Mouse (Mus musculus) ovary, postnatal 14 days (tissue): ENCODE data around the gene Mypn.

Source experiments
- DNase-seq: peaks from one replicate; pipeline ENCODE4 v3.0.0; 2022; ENCODE audit warnings: low spot score

The Mypn gene

DNA sequence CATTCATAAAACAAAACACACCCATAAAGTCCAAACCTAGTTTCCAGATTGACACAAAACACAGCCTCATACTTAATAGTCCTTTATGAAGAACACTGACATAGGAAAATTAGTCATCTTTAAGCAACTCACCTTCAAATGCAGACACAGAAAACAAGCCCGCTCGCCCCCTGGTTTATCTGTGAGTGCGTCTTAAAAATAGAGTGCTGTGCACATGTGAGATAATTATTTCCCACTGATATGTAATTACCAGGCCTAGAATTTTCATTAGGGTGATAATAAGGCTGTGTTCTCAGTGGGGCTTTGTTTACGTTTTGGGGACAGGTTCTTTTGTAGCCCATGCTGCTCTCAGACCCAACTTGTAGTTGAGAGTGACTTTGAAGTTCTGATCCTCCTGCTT lies 4.7 kb downstream of the Mypn start:
- no peak for DNase-seq

DNA sequence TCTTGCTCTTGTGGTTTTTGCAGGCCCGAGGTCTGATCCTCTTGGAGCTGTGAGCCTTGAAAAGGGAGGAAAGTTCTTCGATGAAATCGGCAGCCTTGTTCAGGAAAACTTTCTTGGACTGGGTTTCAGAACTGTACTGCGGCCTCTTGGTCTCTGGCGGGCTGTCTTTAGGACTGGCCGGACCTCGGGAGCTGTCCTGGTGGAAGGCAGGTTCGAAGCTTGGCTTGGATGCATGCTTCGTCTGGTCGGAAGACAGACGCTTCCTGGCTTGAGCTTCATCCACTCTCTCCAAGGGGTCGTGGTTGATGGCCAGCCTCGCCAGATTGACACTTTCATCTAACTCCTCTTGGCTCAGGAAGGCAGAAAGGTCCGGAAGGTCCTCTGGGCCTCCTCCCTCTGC lies 11.0 kb downstream of the Mypn start:
- DNase-seq = no peak

DNA sequence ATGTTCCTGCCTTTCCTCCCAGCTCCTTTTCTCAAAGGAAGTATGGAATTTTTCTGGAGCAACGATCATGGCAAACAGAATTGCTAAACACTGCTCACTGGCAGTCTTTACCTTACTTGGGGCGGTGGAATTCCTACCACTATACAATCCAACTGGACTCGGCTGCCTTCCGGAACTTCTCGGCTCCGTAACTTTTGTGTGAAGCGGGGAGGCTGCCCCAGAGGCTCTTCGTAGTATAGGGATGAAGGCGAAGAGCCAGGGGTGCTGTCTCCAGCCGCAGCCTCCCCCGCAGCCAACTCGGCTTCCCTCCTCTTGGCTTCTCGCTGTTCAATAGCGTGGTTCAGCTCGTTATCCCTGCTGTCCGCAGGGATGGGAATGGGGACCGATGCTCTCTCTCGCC lies 11.5 kb downstream of the Mypn start:
- DNase-seq = no peak

DNA sequence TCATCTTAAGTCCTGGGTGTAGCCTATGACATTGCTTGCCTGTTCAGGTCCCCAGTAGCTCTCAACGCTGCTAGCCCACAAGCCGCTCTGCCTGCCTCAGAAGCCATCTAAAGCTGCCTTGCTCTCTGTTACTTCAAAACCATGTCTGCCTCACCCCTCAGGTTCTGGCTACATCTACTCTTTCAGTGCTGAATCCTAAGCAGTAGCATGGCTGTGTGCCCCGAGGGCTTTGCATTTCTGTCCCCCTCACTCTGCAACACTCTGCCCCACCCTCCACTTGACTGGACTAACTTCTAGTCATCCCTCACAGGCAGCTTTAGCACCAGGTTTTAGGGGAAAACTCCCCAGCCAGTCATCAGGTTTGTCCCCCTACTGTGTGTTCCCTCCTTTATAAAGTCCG lies 19.3 kb downstream of the Mypn start:
- no peak for DNase-seq

DNA sequence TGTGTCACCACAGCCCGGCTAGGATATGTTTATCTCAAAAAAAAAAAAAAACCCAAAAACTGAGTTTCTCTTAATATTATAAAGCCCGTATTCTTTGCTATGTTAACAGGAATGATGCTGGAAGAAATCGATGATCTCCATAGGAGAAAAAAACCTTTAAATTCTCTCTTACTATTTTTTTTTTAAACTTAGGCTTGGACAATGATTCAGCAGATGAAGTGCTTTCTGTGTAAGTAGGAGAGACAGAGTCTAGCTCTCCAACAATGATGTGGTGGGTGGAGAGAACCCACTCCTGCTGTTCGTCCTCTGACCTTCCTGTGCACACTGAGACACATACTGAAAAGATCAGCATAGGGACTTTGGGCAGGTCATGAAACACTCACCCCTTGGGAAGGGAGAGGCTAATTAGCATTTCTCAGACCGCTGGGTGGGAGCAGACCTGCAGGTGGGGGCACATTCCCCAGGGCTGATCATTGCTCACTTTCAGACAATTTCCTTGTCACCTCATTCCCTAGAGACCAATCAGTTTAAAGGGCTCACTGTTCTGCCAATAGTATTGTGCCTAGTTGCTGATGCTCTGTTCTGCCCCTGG lies 21.5 kb downstream of the Mypn start:
- DNase-seq = no peak

DNA sequence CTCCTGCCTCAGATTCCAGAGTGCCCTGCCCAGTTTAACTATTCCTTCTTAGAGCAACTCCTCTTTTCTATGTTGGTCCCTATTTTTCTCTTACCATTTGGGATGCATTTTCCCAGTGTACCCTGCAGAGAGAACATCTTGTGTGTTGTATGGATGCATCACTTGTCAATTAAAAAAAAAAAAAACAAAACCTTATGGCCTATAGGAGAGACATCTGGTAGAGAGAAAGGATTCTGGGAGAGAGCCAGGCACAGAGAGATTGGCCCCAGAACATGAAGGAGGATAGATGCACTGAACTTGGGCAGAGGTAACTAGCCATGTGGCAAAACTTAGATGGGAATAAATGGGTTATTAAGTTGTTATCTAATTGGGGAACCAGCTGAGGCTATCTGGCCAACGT lies 22.6 kb downstream of the Mypn start:
- no peak for DNase-seq

DNA sequence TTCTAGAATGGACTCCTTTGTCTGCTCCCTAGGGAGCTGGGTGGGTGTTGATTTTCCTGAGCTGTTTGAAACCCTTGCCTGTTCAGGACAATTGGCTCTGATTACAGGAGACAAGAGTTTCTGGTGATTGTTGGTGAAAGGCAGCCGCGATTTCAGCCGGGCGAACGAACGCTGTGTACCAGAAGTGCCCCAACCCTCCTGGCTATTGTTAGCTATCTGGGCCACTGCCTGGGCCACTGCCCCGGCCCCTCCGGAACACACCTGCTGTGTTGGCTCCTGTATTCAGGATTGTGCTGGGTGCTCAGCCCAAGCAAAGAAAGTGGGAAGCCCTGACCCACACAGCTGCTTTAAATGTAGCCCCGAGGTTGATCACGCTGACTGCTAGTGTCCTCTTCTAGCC lies 24.2 kb downstream of the Mypn start:
- DNase-seq = no peak

DNA sequence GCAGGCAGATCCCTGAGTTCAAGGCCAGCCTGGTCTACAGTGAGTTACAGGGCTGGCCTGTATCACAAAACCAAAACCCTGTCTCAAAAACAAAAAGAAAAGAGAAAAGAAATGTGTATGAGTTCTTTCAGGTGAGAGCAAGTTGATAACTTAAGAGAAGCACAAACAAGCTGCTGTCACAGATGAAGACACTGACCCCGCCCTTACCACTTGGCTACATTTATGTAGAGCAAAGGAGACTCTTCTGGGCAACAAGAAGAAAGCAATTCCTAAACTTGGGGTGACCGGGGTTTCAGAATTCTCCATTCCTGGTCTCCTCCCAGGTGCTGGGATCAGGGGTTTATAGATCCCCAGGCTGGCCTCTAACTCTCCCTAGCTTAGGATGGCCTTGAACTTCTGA lies 25.4 kb downstream of the Mypn start:
- no peak for DNase-seq

DNA sequence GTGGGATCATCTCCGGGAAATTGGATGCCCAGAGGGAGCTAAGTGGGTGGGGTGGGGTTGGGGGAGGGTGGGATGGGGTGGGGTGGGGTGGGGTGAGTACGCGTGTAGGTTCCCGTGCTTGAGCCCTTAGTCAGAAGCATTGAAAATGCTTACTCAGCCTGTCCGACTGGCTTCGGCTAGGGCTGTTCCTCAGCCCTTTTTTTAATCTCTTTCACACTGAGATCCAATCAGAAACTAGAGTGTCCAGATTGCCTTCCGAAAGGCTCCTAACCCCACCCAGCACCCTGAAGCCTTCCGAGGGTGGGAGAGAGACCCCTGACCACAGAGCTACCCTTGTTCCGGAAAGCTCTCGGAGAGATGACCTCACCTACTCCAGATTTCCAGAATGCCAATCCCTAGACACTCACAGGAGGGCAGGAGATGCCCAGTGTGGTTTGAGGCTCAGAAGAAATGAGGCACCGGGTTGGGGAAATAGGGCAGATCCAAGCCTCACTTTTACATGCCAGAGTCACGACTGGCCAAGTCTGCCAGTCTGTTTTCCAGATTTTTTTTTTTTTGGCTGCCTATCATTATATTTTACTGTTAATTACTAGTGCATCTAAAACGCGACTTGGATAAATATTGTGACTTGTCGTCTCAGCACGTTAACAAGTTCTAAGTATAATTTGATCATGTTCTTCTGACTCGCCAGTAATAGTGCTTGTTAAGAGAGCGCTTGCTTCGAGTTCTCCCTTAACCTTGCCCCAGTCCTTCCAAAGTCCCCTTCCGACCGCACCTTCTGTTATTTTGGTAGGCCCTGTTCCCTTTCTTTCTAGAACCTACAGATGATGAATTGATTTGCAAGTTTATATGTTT lies 26.2 kb downstream of the Mypn start:
- no peak for DNase-seq

DNA sequence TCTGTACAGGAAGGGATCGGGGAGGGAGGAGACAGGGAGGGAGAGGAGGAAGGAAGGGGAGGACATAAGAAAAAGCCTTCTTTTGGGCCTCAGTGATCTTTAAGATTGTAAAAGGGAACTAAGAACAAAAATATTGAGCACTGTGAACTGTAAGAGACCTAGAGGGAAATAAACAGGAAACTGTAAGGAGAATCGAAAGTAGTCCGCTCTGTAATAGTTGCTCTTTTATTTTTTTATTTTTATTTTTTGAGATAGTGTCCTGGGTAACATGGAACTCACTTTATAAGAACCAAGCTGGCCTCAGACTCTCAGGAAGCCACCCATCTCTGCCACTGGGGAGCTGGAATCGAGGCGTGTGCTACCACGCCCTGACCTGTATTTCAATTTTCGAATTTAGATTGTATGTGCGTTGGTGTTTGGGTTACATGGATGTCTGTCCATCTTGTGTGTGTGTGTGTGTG lies 27.3 kb downstream of the Mypn start:
- no peak for DNase-seq

DNA sequence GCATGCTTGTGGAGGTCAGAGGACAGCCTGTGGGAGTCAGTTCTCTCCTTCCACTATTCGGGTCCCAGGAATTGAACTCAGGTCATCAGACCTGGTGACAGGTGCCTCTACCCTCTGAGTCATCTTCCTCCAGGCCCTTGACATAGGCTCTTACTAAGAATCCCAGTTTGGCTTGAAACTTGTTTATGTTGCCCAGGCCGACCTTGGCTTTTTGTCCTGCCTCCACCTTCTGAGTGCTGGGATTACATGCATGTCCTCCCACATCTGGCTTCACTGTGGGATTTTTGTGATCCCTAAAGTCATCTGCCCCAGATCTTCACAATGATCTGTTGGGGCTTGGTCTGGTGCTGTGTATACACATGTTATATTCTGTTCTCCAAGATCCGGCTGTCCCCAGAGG lies 31.7 kb downstream of the Mypn start:
- DNase-seq = no peak

DNA sequence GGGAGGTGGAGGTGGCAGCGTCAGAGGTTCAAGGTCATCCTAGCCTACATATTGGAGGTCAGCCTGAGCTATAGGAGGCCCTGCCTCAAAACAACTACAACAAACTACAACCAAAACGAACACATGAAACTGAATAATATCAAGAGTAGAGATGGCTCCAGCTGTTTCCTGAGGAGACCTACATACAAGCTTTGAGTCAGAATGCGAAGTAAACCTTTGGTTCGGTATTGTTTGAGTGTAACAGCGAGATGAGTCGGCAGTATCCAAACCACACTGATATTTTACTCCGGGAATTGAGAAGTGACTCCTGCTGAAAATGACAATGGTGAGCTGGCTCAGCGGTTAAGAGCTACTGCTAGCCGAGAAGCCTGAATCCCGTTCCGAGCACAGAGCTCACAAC lies 34.2 kb downstream of the Mypn start:
- DNase-seq = no peak

DNA sequence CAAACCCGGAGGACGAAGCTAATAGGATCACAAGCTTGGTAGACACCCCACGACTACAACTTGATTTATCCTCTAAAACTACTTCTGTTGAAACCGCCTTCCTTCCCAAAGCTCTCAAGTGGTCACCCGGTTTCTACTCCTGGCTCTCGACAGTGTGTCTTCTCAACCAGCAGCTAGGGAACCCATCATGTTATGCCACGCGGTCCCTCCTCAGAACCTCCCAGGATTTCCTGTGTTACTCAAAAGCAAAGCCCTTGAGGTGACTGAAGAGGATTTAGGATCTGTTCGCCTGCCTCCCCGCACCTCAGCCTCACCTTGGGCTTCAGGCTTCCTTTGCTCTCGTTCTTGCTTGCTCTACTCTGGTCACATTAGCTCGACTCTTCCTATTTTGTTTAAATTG lies 35.6 kb downstream of the Mypn start:
- DNase-seq = no peak

DNA sequence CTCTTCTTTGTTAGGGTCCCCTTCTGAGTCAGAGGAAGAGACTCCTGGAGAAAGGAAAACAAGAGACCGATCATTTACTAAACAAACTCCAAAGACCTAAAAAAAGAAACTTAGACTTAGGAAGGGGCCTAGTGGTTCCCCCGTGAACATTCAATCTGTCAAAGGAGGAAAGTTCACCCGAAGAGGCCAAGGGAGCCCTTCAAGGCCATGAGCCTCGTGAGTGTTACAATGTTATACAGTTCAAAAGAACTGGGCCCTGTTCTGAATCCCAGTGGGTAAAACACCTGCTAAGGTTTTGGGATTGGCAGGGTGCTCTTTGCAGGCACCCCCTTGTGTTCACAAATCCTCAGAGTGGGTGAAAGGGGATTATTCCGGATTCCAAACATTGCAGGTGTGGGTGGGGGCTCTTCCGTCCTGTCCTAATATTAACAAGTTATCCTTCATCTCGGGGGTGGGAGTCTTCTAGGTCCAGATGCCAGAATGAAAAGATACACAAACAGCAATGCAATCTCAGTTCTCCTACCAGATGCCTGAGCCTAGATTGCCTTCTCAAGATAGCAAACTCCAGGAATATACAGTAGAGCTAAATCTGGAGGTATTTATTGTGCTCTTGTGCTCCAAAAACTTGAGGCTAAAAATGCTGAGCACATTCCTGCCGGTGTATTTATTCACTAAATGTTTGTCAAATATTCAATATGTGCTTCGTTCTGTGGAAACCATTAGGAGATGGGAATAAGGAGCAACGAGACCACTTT lies 36.3 kb downstream of the Mypn start:
- DNase-seq = no peak

DNA sequence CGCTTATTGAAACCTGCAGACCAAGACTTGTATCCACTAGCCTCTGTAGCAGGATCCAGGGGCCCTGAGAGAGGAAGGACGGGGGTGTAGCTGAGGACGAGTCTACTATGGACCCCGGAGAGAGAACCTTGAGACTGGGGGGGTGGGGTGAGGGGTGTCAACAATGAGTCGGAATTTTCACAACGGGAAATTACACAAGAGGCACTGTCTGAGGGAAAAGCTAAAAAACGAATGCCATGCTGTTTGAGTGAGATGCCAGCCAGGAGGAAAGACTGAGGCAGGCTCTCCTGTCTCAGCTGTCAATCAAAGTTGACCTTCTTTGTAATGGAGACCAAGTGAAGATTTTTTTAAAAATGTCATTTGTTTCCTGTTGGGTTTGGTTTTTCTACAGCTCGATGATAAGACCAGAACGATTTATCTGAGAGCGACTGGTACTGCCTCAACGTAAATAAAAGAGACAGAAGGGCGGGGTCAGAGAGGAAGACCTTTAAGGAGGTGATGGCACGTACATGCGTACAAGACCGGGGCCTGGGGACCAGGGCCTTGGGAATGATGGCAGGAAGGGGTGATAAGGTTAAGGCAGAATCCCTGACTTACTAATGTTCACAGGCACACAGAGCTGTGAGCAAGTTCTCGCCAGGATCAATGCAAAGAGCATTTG lies 37.9 kb downstream of the Mypn start:
- DNase-seq = no peak

DNA sequence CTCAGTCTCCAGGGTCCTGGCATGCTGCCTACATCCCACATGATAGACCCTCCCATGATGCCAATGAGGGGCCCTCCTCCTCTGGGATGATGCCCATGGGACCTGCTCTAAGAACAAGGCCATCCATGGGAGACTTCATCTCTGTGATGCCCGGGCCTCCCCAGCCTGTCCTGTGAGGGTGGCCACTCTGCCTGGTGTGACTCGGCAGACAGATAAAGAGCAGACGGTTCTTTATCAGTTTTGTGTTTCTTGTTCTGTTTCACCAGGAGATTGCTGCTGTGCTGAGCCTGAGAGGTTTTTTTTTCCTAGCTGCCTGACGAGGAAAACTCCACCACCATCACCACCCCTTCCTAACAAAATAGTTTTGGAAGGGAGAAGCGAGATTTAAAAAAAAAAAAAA lies 42.5 kb downstream of the Mypn start:
- DNase-seq = no peak

DNA sequence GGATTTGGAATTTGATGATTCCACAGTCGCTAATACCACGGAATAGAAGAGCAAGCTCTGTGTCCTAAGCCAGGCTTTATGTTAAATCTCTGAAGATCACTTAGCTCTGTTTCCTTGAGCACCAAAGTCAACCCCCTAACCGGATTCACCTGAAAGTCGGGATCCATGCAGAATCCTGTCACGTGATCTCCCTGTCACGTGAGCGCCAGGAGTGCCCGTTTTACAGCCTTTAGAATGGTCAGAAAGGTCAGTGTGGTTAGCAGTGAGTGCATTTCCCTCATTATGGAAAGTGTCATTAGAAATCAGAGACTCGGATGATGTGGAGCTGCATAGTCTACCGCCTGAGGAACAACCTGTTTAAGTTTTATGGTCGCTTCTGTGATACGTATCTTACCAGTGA lies 43.1 kb downstream of the Mypn start:
- DNase-seq = no peak

DNA sequence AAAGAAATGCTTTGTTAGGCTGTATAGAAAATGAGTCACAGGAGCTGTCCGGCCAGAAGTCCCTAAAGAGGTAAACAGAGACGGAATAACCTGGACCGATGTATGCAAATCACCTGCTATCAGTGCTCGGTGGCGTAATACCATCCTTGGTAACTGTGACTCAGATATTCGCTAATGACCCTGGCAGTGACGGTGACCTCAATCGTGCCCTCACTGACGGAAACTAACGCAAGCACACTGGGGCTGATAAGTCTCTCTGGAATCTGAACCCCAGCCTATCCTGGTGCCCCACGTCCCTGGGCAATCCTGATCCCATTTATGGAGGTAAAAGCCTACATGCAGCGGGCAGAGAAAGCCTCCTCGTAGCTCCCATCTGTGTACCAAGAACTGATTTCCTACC lies 45.6 kb downstream of the Mypn start:
- DNase-seq = no peak

DNA sequence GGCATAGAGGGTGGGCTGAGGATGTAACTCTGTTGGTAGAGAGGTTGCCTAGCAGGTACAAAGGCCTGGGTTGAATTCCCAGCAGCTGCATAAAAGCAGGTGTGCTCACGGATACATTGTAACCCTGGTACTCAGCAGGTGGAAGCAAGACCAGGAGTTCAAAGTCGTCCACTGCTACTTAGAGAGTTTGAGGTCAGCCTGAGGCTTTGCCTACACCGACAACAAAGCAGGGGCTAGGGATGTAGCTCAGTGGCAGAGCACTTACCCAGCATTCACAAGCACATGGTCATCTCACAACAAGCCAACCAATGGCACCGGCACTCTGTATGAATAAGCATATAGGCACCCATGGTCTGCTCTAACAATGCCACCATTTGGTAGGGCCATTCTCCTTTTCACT lies 46.3 kb downstream of the Mypn start:
- no peak for DNase-seq

DNA sequence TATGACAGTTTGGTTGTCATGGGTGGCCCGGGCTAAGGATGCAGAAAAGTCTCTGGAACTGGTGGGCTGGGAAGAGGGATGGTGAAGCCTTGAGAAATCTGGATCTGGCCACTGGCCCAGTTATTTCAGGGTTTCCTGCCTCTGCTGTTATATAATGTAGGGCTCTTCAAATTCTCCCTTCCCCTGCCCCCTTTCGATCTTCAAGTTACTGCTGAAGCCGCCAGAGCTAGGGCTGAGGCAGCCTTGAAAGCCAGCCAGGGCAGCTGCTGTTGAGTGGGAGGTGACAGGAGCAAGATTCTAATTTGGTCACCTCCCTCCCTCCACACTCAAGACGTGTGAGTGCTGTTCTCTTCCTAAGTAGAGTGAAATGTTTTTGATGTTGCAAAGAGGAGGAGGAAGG lies 46.8 kb downstream of the Mypn start:
- DNase-seq = peak; percentile 23

DNA sequence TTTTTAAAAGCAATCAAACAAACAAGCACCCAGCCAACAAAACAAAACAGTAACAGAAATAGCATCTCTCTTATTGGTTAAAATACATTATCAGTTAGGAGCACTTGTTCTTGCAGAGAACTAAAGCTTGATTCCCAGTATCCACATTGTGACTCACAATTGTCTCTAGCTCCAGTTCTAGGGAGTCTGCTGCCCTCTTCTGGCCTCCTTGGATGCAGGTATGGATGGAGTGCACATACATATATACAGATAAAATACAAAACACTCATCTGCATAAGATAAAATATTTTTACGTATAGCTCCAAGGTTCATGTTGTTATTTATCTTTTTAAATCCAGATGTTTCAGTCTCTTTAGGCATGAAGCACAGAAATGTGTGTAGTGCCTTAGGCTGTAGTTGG lies 47.4 kb downstream of the Mypn start:
- DNase-seq = no peak

DNA sequence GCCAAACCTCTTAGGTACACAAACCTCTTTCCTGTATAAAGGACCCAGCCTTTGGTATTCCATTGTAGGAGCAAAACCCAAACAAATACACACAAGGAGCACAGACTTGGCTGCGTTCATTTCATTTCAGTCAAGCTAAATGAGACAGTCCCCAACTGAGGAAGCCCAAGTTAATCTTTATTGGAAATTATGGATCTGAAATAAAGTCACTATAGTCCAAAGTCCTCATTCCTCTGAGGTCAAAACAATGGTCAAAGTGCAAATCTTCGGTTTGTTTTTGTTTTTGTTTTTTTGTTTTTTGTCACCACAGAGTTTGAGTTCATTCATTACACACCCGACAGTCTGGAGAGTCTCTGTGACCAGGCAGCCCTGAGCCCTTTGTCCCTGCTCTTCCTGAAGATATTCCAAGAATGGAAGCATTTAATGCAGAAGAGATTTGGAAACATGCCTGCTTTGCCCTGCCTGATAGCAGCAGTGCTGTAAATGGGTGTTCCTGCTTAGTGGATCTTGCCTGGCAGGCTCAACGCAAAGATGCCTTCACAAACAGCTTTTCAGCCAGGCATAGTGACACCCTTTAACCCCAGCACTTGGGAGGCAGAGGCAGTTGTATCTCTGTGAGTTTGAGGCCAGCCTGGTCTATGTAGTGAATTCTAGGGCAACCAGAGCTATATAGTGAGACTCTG lies 47.9 kb downstream of the Mypn start:
- DNase-seq = no peak
